In the genomic region with DNA sequence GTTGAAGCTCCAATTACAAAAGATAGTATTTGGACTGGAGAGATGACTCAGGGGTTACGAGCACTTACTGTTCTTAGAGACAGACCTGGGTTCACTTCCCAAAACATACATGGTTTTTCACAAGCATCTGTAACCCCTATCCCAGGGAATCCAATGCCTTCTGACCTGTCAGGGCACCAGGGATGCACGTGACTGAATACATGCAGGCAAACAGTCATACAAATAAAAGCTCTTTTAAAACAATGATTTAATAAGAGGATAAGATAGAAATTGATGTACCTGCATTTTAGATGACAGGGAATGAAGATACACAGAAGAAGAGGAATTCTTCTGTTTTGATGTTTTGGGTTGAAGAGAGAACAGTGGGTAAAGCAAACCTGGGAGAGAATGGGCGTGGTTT, we compare ENCODE assay signal across 25 mouse cellular contexts.
DNase-seq lines count a peak whose midpoint lies in the region; ATAC-seq and TF ChIP-seq lines count a peak whose summit lies in the region.
"Had no signal": no experiment of that assay in that cellular context is flagged by ENCODE, and none has a peak within 500 bp of the region (broad histone marks: within the 10 kb centered on the region; RNA-seq: fewer than 3 reads in every experiment).

No protein-coding gene starts in this region.

- H3K4me1 ChIP-seq in hindbrain, embryonic 10.5 days (replicated peaks): peaks cover 27% of the 10 kb centered on the region
- peaks cover 4% of the 10 kb centered on the region for H3K4me1 ChIP-seq in hindbrain, embryonic 12.5 days
- no peaks in the 10 kb centered on the region for H3K4me1 ChIP-seq in midbrain, postnatal 0 days (ENCODE audit: insufficient read depth, low read length)
- H3K4me1 ChIP-seq: intestine, embryonic 15.5 days had no signal

- TF ChIP-seq CTCF in gastrocnemius, adult 2 months (IDR thresholded peaks at IDR 0.05): no peak
- no peak for TF ChIP-seq CTCF in C2C12 (IDR thresholded peaks at IDR 0.05; ENCODE audit: control insufficient read depth, insufficient read depth, insufficient read length)
- TF ChIP-seq CTCF in midbrain, postnatal 0 days (IDR thresholded peaks at IDR 0.05): no peak

- 82% methylated on average over 3 of the region's 3 CpGs for WGBS in hindbrain, embryonic 10.5 days
- 73% methylated on average over 3 of the region's 3 CpGs for WGBS in hindbrain, embryonic 12.5 days
- 82% methylated on average over 3 of the region's 3 CpGs for WGBS in midbrain, postnatal 0 days

- DNase-seq in gastrocnemius, adult 2 months: peak; percentile 9
- no peak for DNase-seq in gastrocnemius, postnatal 36 days
- DNase-seq in hindbrain, embryonic 10.5 days (ENCODE audit: low spot score): no peak
- peak; percentile 41 for DNase-seq in 3T3-L1 (ENCODE audit: low read depth, low spot score)
- no peak for DNase-seq in midbrain, postnatal 0 days (ENCODE audit: low spot score)
- DNase-seq: cerebellum, adult 18-20 months; cerebellum, adult 9-10 months; cerebellum, postnatal 14 days; gastrocnemius, postnatal 14 days; heart, adult 18-20 months; heart, postnatal 14 days; heart, postnatal 4 days; kidney, adult 11 months had no signal

- H3K79me3 ChIP-seq in C2C12 (ENCODE audit: low read depth): peaks cover 18% of the 10 kb centered on the region

- H3K27ac ChIP-seq in gastrocnemius, adult 2 months: no peak overlapping the region
- peak overlapping the region; percentile 80 for H3K27ac ChIP-seq in hindbrain, embryonic 10.5 days
- H3K27ac ChIP-seq in hindbrain, embryonic 12.5 days: no peak overlapping the region
- H3K27ac ChIP-seq in midbrain, postnatal 0 days (ENCODE audit: low read depth, low read length): no peak overlapping the region
- H3K27ac ChIP-seq: intestine, embryonic 15.5 days had no signal

- intact Hi-C loops in gastrocnemius, adult 2 months (cut with DNase I): no loop called here
- intact Hi-C loops in gastrocnemius, postnatal 36 days (cut with DNase I): no loop called here

- H3K4me2 ChIP-seq in hindbrain, embryonic 12.5 days (replicated peaks): no peak overlapping the region
- H3K4me2 ChIP-seq in midbrain, postnatal 0 days (ENCODE audit: low read depth, low read length, poor library complexity, severe bottlenecking): no peak overlapping the region
- H3K4me2 ChIP-seq: forebrain, embryonic 15.5 days; heart, embryonic 15.5 days; hindbrain, embryonic 13.5 days; intestine, embryonic 15.5 days had no signal

- ATAC-seq in hindbrain, embryonic 12.5 days (ENCODE audit: low FRiP score): no peak
- ATAC-seq in erythroblast, adult 5-6 weeks (replicated peaks; ENCODE audit: low FRiP score, poor library complexity, severe bottlenecking): no peak
- ATAC-seq in midbrain, postnatal 0 days (ENCODE audit: low FRiP score): no peak
- ATAC-seq: intestine, embryonic 15.5 days had no signal

- H3ac ChIP-seq in C2C12 (ENCODE audit: control insufficient read depth, insufficient read length, low read depth): no peak overlapping the region

- H3K36me3 ChIP-seq in hindbrain, embryonic 10.5 days: no peaks in the 10 kb centered on the region
- no peaks in the 10 kb centered on the region for H3K36me3 ChIP-seq in hindbrain, embryonic 12.5 days
- H3K36me3 ChIP-seq in C2C12 (ENCODE audit: control insufficient read depth, insufficient read depth): peaks cover 5% of the 10 kb centered on the region
- no peaks in the 10 kb centered on the region for H3K36me3 ChIP-seq in midbrain, postnatal 0 days (ENCODE audit: insufficient read depth, low read length)
- H3K36me3 ChIP-seq: forebrain, embryonic 15.5 days; G1E; heart, embryonic 10.5 days; heart, embryonic 15.5 days; hindbrain, embryonic 13.5 days; intestine, embryonic 15.5 days had no signal

- H3K9ac ChIP-seq in hindbrain, embryonic 12.5 days: no peak overlapping the region
- H3K9ac ChIP-seq in midbrain, postnatal 0 days (replicated peaks; ENCODE audit: low read length, poor library complexity, severe bottlenecking): no peak overlapping the region
- H3K9ac ChIP-seq: forebrain, embryonic 15.5 days; heart, embryonic 15.5 days; hindbrain, embryonic 13.5 days; intestine, embryonic 15.5 days had no signal

- H3K9me3 ChIP-seq in hindbrain, embryonic 10.5 days: no peaks in the 10 kb centered on the region
- H3K9me3 ChIP-seq in hindbrain, embryonic 12.5 days (replicated peaks): no peaks in the 10 kb centered on the region
- no peaks in the 10 kb centered on the region for H3K9me3 ChIP-seq in midbrain, postnatal 0 days (ENCODE audit: low read length)
- H3K9me3 ChIP-seq: forebrain, embryonic 15.5 days; G1E; heart, embryonic 10.5 days; heart, embryonic 15.5 days; hindbrain, embryonic 13.5 days; intestine, embryonic 15.5 days had no signal

- H3K79me2 ChIP-seq in C2C12 (ENCODE audit: control insufficient read depth, insufficient read depth): peaks cover 63% of the 10 kb centered on the region

- no peak overlapping the region for H3K4me3 ChIP-seq in gastrocnemius, adult 2 months
- H3K4me3 ChIP-seq in hindbrain, embryonic 10.5 days: no peak overlapping the region
- no peak overlapping the region for H3K4me3 ChIP-seq in hindbrain, embryonic 12.5 days
- H3K4me3 ChIP-seq in C2C12 (ENCODE audit: insufficient read depth, poor library complexity, severe bottlenecking): no peak overlapping the region
- no peak overlapping the region for H3K4me3 ChIP-seq in midbrain, postnatal 0 days (ENCODE audit: low read depth, low read length)
- H3K4me3 ChIP-seq: erythroblast, embryonic 14.5 days; forebrain, embryonic 15.5 days; heart, embryonic 10.5 days; heart, embryonic 15.5 days; hindbrain, embryonic 13.5 days; intestine, embryonic 15.5 days had no signal

- no peaks in the 10 kb centered on the region for H3K27me3 ChIP-seq in hindbrain, embryonic 10.5 days (ENCODE audit: insufficient read depth, poor library complexity, severe bottlenecking)
- H3K27me3 ChIP-seq in hindbrain, embryonic 12.5 days: no peaks in the 10 kb centered on the region
- H3K27me3 ChIP-seq in C2C12 (ENCODE audit: control insufficient read depth, insufficient read depth, insufficient read length): no peaks in the 10 kb centered on the region
- H3K27me3 ChIP-seq in midbrain, postnatal 0 days (ENCODE audit: insufficient read depth, low read length): no peaks in the 10 kb centered on the region
- H3K27me3 ChIP-seq: CH12.LX; forebrain, embryonic 15.5 days; heart, embryonic 15.5 days; hindbrain, embryonic 13.5 days; intestine, embryonic 15.5 days; Patski had no signal

TF ChIP-seq in C2C12, 6 proteins besides CTCF, POLR2A, EP300 and RAD21:
- TF ChIP-seq USF1 (IDR thresholded peaks at IDR 0.05; ENCODE audit: low read depth) (peak; percentile 51), MAX (IDR thresholded peaks at IDR 0.05) (no peak)
TF ChIP-seq in C2C12: peak in this region for 1.

Comparison
In these comparisons a context has a peak if more than half of its experiments do, and no peak if none do; other contexts are left out.
1. DNase-seq: peak in gastrocnemius, adult 2 months (single experiment) and 3T3-L1 (single experiment); none in gastrocnemius, postnatal 36 days (0 of 2), hindbrain, embryonic 10.5 days (single experiment) and midbrain, postnatal 0 days (single experiment).